In the genomic region with DNA sequence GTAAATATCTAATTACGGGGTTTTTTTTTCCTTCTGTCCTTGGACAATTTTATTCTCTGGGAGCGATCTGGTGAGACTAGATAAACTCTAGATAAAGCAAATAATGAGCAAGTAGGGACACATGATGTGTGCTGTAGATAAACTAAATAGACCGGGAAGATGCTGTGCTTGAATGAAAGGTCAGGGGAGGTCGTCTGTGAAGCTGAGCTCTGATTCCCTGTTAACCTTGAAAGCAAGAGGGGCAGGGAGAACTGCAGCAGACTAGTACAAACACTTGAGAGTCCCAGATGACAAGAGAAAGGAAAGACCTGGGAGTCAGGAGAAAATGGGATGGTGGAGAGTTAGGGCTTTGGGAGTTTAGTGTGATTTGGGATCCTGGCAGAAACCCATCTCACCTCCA, we compare ENCODE assay signal across 17 mouse cellular contexts.
"Had no signal": no experiment of that assay in that cellular context is flagged by ENCODE, and none has a peak within 500 bp of the region (broad histone marks: within the 10 kb centered on the region; RNA-seq: fewer than 3 reads in every experiment).

No protein-coding gene starts in this region.

- DNase-seq: kidney, adult 2 months; kidney, postnatal 10 days; layer of hippocampus, postnatal 36 days; liver, embryonic 13.5 days; lung, adult 2 months; lung, postnatal 14 days; lung, postnatal 4 days; right cerebral cortex, adult 18-20 months; right cerebral cortex, postnatal 14 days; right cerebral cortex, postnatal 4 days; thymus, postnatal 25 days had no signal

- H3K4me3 ChIP-seq: left cerebral cortex, adult 2 months; liver, embryonic 13.5 days; midbrain, embryonic 13.5 days; neural tube, embryonic 13.5 days had no signal

- H3K36me3 ChIP-seq: liver, embryonic 13.5 days; midbrain, embryonic 13.5 days; neural tube, embryonic 13.5 days had no signal

- H3K27me3 ChIP-seq: liver, embryonic 13.5 days; midbrain, embryonic 13.5 days; neural tube, embryonic 13.5 days had no signal

- H3K9ac ChIP-seq: liver, embryonic 13.5 days; midbrain, embryonic 13.5 days; neural tube, embryonic 13.5 days had no signal

- H3K9me3 ChIP-seq: liver, embryonic 13.5 days; midbrain, embryonic 13.5 days; neural tube, embryonic 13.5 days had no signal

- H3K4me2 ChIP-seq: liver, embryonic 13.5 days; midbrain, embryonic 13.5 days; neural tube, embryonic 13.5 days had no signal

- ATAC-seq: intestine, postnatal 0 days; midbrain, embryonic 13.5 days; midbrain, embryonic 16.5 days had no signal

- H3K4me1 ChIP-seq: liver, embryonic 13.5 days; midbrain, embryonic 13.5 days; neural tube, embryonic 13.5 days had no signal

- H3K27ac ChIP-seq: left cerebral cortex, adult 2 months; liver, embryonic 13.5 days; midbrain, embryonic 13.5 days; neural tube, embryonic 13.5 days; stomach, postnatal 0 days had no signal
